Mouse (Mus musculus): ENCODE measurements around the gene Tead2. TPM values are rescaled to one million over a fixed set of nuclear protein-coding genes. Genes with fewer than 3 reads are reported as not detected.

Gene Tead2
- polyA plus RNA-seq, 1 experiment from 2014 or later, result 89.0 TPM

- no peak for ATAC-seq (replicated peaks; ENCODE audit: insufficient number of reproducible peaks, insufficient read depth, low FRiP score, low read depth)
- H3K9ac ChIP-seq, result no peak overlapping the region
- H3K4me3 ChIP-seq, result no peak overlapping the region
- no peak overlapping the region for H3K27ac ChIP-seq
- peaks cover 72% of the 10 kb centered on the region for H3K27me3 ChIP-seq
- H3K9me3 ChIP-seq (replicated peaks), result no peaks in the 10 kb centered on the region
- no peaks in the 10 kb centered on the region for H3K36me3 ChIP-seq
- WGBS, result 84% methylated on average over 7 of the region's 7 CpGs
- H3K4me2 ChIP-seq, result no peak overlapping the region
- H3K4me1 ChIP-seq (replicated peaks), result peaks cover 18% of the 10 kb centered on the region
These were observed 22.8 kb upstream of the Tead2 start for GRCm38 (mm10) chr7:45192585-45193310.

GRCm38 (mm10) chr7:45193406-45193805 is 22.1 kb upstream of the Tead2 start:
- Histone ChIP-seq H3K27me3 (peaks cover 66% of the 10 kb centered on the region), H3K9ac (no peak overlapping the region), H3K4me3 (no peak overlapping the region), H3K4me1 (replicated peaks) (peaks cover 20% of the 10 kb centered on the region), H3K27ac (no peak overlapping the region), H3K9me3 (replicated peaks) (no peaks in the 10 kb centered on the region), H3K36me3 (no peaks in the 10 kb centered on the region), H3K4me2 (no peak overlapping the region)
- 62% methylated on average over 5 of the region's 5 CpGs for WGBS
- no peak for ATAC-seq (replicated peaks; ENCODE audit: insufficient number of reproducible peaks, insufficient read depth, low FRiP score, low read depth)

- no peak overlapping the region for H3K4me2 ChIP-seq
- H3K4me1 ChIP-seq (replicated peaks), result peaks cover 20% of the 10 kb centered on the region
- peaks cover 61% of the 10 kb centered on the region for H3K27me3 ChIP-seq
- H3K36me3 ChIP-seq, result no peaks in the 10 kb centered on the region
- no peaks in the 10 kb centered on the region for H3K9me3 ChIP-seq (replicated peaks)
- no peak overlapping the region for H3K9ac ChIP-seq
- no peak for ATAC-seq (replicated peaks; ENCODE audit: insufficient number of reproducible peaks, insufficient read depth, low FRiP score, low read depth)
- WGBS, result 68% methylated on average over 17 of the region's 17 CpGs
- H3K4me3 ChIP-seq, result no peak overlapping the region
- no peak overlapping the region for H3K27ac ChIP-seq
These were observed 21.4 kb upstream of the Tead2 start for GRCm38 (mm10) chr7:45193871-45194785.

GRCm38 (mm10) chr7:45195341-45196175 is 20.0 kb upstream of the Tead2 start:
- Histone ChIP-seq H3K27me3 (peaks cover 47% of the 10 kb centered on the region), H3K4me1 (replicated peaks) (peaks cover 20% of the 10 kb centered on the region)
- no peak for ATAC-seq (replicated peaks; ENCODE audit: insufficient number of reproducible peaks, insufficient read depth, low FRiP score, low read depth)

GRCm38 (mm10) chr7:45196176-45196535 is 19.4 kb upstream of the Tead2 start:
- Histone ChIP-seq H3K4me2 (no peak overlapping the region), H3K4me3 (no peak overlapping the region), H3K36me3 (no peaks in the 10 kb centered on the region), H3K27me3 (peaks cover 42% of the 10 kb centered on the region), H3K9me3 (replicated peaks) (no peaks in the 10 kb centered on the region), H3K9ac (no peak overlapping the region), H3K4me1 (replicated peaks) (peaks cover 20% of the 10 kb centered on the region), H3K27ac (no peak overlapping the region)
- WGBS, result 80% methylated on average over 4 of the region's 4 CpGs
- no peak for ATAC-seq (replicated peaks; ENCODE audit: insufficient number of reproducible peaks, insufficient read depth, low FRiP score, low read depth)

More at GRCm38 (mm10) chr7:45195341-45196175, 20.0 kb upstream of the Tead2 start:
- H3K9ac ChIP-seq, result no peak overlapping the region
- H3K36me3 ChIP-seq, result no peaks in the 10 kb centered on the region
- H3K4me2 ChIP-seq, result no peak overlapping the region
- 50% methylated on average over 13 of the region's 13 CpGs for WGBS
- no peak overlapping the region for H3K4me3 ChIP-seq
- H3K9me3 ChIP-seq (replicated peaks), result no peaks in the 10 kb centered on the region
- no peak overlapping the region for H3K27ac ChIP-seq

- H3K4me1 ChIP-seq (replicated peaks), result peaks cover 14% of the 10 kb centered on the region
- no peak overlapping the region for H3K9ac ChIP-seq
- peaks cover 36% of the 10 kb centered on the region for H3K27me3 ChIP-seq
- no peak overlapping the region for H3K27ac ChIP-seq
- 65% methylated on average over 5 of the region's 5 CpGs for WGBS
- H3K9me3 ChIP-seq (replicated peaks), result no peaks in the 10 kb centered on the region
- H3K4me2 ChIP-seq, result no peak overlapping the region
- H3K4me3 ChIP-seq, result no peak overlapping the region
- ATAC-seq (replicated peaks; ENCODE audit: insufficient number of reproducible peaks, insufficient read depth, low FRiP score, low read depth), result no peak
- no peaks in the 10 kb centered on the region for H3K36me3 ChIP-seq
These were observed 18.6 kb upstream of the Tead2 start for GRCm38 (mm10) chr7:45196994-45197393.

GRCm38 (mm10) chr7:45198435-45198834 is 17.1 kb upstream of the Tead2 start:
- 0 out of 2 replicates have a peak, but pooled peaks have one; percentile 48 for ATAC-seq (replicated peaks; ENCODE audit: insufficient number of reproducible peaks, insufficient read depth, low FRiP score, low read depth)
- Histone ChIP-seq H3K4me3 (no peak overlapping the region), H3K9me3 (replicated peaks) (no peaks in the 10 kb centered on the region), H3K27me3 (peaks cover 32% of the 10 kb centered on the region), H3K4me2 (no peak overlapping the region), H3K27ac (no peak overlapping the region), H3K36me3 (no peaks in the 10 kb centered on the region), H3K9ac (no peak overlapping the region), H3K4me1 (replicated peaks) (peaks cover 11% of the 10 kb centered on the region)
- 10% methylated on average over 5 of the region's 5 CpGs for WGBS

- Histone ChIP-seq H3K9me3 (replicated peaks) (no peaks in the 10 kb centered on the region), H3K9ac (no peak overlapping the region), H3K36me3 (no peaks in the 10 kb centered on the region), H3K4me3 (no peak overlapping the region), H3K4me2 (no peak overlapping the region), H3K27ac (no peak overlapping the region), H3K27me3 (peaks cover 27% of the 10 kb centered on the region), H3K4me1 (replicated peaks) (peaks cover 11% of the 10 kb centered on the region)
- ATAC-seq (replicated peaks; ENCODE audit: insufficient number of reproducible peaks, insufficient read depth, low FRiP score, low read depth), result no peak
- WGBS, result 73% methylated on average over 11 of the region's 11 CpGs
These were observed 16.6 kb upstream of the Tead2 start for GRCm38 (mm10) chr7:45198961-45199360.

GRCm38 (mm10) chr7:45202654-45203053 is 12.9 kb upstream of the Tead2 start:
- Histone ChIP-seq H3K9ac (no peak overlapping the region), H3K9me3 (replicated peaks) (no peaks in the 10 kb centered on the region), H3K27me3 (0 out of 2 replicates have a peak, but pooled peaks cover 5% of the 10 kb centered on the region), H3K4me2 (no peak overlapping the region), H3K36me3 (no peaks in the 10 kb centered on the region), H3K4me3 (no peak overlapping the region), H3K27ac (peak overlapping the region; percentile 31), H3K4me1 (replicated peaks) (peaks cover 6% of the 10 kb centered on the region; the same call in 1 of the 2 replicates)
- ATAC-seq (replicated peaks; ENCODE audit: insufficient number of reproducible peaks, insufficient read depth, low FRiP score, low read depth), result no peak
- WGBS, result 25% methylated on average over 9 of the region's 10 CpGs

- peak within 1 kb of the TSS; percentile 49 for H3K4me3 ChIP-seq
- peak; percentile 88 for ATAC-seq (replicated peaks; ENCODE audit: insufficient number of reproducible peaks, insufficient read depth, low FRiP score, low read depth)
- peak within 1 kb of the TSS; percentile 64 for H3K4me2 ChIP-seq
- H3K27ac ChIP-seq, result no peak within 1 kb of the TSS
- WGBS, result 8% methylated on average over 44 of the region's 44 CpGs
- no peaks in the 10 kb centered on the region for H3K9me3 ChIP-seq (replicated peaks)
- no peaks in the 10 kb centered on the region for H3K36me3 ChIP-seq
- no peaks in the 10 kb centered on the region for H3K27me3 ChIP-seq
- H3K4me1 ChIP-seq (replicated peaks), result peaks cover 4% of the 10 kb centered on the region; the same call in 1 of the 2 replicates
- peak within 1 kb of the TSS; percentile 12; the same call in 1 of the 2 replicates for H3K9ac ChIP-seq
These were observed 11.0 kb upstream of the Tead2 start, which contains the start of gene Ccdc155 for GRCm38 (mm10) chr7:45204380-45205143. Ccdc155 (minus strand) TSS chr7:45204892.
